Mouse (Mus musculus): ENCODE results near the gene Hlf. TPM values are rescaled to one million over a fixed set of nuclear protein-coding genes. Genes with fewer than 3 reads are reported as not detected.

Gene Hlf
- polyA plus RNA-seq, 1 experiment, result 0.02 TPM

GRCm38 (mm10) chr11:90334816-90335215 lies 55.9 kb downstream of the Hlf start:
- Histone ChIP-seq H3K27me3 (ENCODE audit: control insufficient read depth, insufficient read depth, insufficient read length) (peaks cover 27% of the 10 kb centered on the region), H3ac (ENCODE audit: control insufficient read depth, insufficient read length) (no peak overlapping the region), H3K4me2 (ENCODE audit: low read depth) (no peak overlapping the region), H3K79me2 (ENCODE audit: control insufficient read depth, insufficient read depth) (no peaks in the 10 kb centered on the region), H3K4me3 (no peak overlapping the region), H3K36me3 (ENCODE audit: control insufficient read depth, insufficient read depth) (no peaks in the 10 kb centered on the region)
- no peak for TF ChIP-seq TCF12 (IDR thresholded peaks at IDR 0.05; ENCODE audit: insufficient read depth, poor library complexity, severe bottlenecking)
- no peak for TF ChIP-seq REST (IDR thresholded peaks at IDR 0.05; ENCODE audit: insufficient read depth, insufficient read length)
- no peak for TF ChIP-seq POLR2AphosphoS2 (IDR thresholded peaks at IDR 0.05; ENCODE audit: insufficient read length, low read depth)
- no peak for TF ChIP-seq MYOD1 (IDR thresholded peaks at IDR 0.05; ENCODE audit: control insufficient read depth in 1 of 3, insufficient read length in 2 of 3, low read depth in 2 of 3)
- no peak for TF ChIP-seq E2F4 (IDR thresholded peaks at IDR 0.05; ENCODE audit: insufficient read depth)
- no peak for TF ChIP-seq USF1 (IDR thresholded peaks at IDR 0.05; ENCODE audit: low read depth)
- no peak for TF ChIP-seq SRF (IDR thresholded peaks at IDR 0.05; ENCODE audit: control insufficient read depth, insufficient read length, low read depth)
- TF ChIP-seq TCF3 (IDR thresholded peaks at IDR 0.05; ENCODE audit: insufficient read length, low read depth), result no peak
- no peak for TF ChIP-seq MAX (IDR thresholded peaks at IDR 0.05; ENCODE audit: low read depth)
- no peak for TF ChIP-seq CEBPB (IDR thresholded peaks at IDR 0.05; ENCODE audit: insufficient read depth, poor library complexity, severe bottlenecking)
- no peak for TF ChIP-seq POLR2A (IDR thresholded peaks at IDR 0.05; ENCODE audit: insufficient read length, low read depth)
- TF ChIP-seq MYOG (IDR thresholded peaks at IDR 0.05; ENCODE audit: control insufficient read depth in 1 of 3, insufficient read depth in 1 of 3, insufficient read length in 2 of 3, low read depth in 2 of 3), result no peak

- H3K4me3 ChIP-seq, result no peak overlapping the region
- no peaks in the 10 kb centered on the region for H3K79me2 ChIP-seq (ENCODE audit: control insufficient read depth, insufficient read depth)
- no peak for TF ChIP-seq TCF3 (IDR thresholded peaks at IDR 0.05; ENCODE audit: insufficient read length, low read depth)
- TF ChIP-seq MAX (IDR thresholded peaks at IDR 0.05; ENCODE audit: low read depth), result no peak
- no peak for TF ChIP-seq CEBPB (IDR thresholded peaks at IDR 0.05; ENCODE audit: insufficient read depth, poor library complexity, severe bottlenecking)
- no peak for TF ChIP-seq POLR2A (IDR thresholded peaks at IDR 0.05; ENCODE audit: insufficient read length, low read depth)
- TF ChIP-seq REST (IDR thresholded peaks at IDR 0.05; ENCODE audit: insufficient read depth, insufficient read length), result no peak
- TF ChIP-seq E2F4 (IDR thresholded peaks at IDR 0.05; ENCODE audit: insufficient read depth), result no peak
- no peak for TF ChIP-seq MYOG (IDR thresholded peaks at IDR 0.05; ENCODE audit: control insufficient read depth in 1 of 3, insufficient read depth in 1 of 3, insufficient read length in 2 of 3, low read depth in 2 of 3)
- TF ChIP-seq TCF12 (IDR thresholded peaks at IDR 0.05; ENCODE audit: insufficient read depth, poor library complexity, severe bottlenecking), result no peak
- TF ChIP-seq MYOD1 (IDR thresholded peaks at IDR 0.05; ENCODE audit: control insufficient read depth in 1 of 3, insufficient read length in 2 of 3, low read depth in 2 of 3), result no peak
Measured at GRCm38 (mm10) chr11:90332737-90333136, 58.0 kb downstream of the Hlf start.

DNA sequence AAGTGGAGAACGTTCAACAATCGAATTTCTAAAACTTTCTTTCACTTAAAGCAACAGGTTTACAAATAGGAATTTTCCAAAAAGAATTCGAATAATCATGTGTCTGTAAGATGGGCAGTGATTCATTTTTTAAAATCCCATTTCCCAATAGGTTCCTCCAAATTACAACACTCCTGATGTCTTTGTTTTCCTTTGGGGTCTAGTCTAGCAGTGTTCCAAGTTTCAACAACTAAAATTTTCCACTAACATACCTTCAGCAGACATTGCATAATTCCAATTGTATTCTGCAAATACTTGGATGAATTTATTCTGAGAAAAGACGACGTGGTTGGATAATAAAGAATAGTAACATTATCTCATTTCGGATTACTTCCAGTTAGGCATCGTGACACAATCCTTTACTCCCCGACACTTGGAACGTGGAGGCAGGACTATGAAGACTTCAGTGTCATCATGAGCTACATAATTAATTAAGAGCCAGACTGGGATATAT lies 60.4 kb downstream of the Hlf start:
- Histone ChIP-seq H3K27me3 (ENCODE audit: control insufficient read depth, insufficient read depth, insufficient read length) (peaks cover 27% of the 10 kb centered on the region), H3K4me3 (no peak overlapping the region), H3K79me2 (ENCODE audit: control insufficient read depth, insufficient read depth) (no peaks in the 10 kb centered on the region), H3K4me2 (ENCODE audit: low read depth) (no peak overlapping the region), H3K36me3 (ENCODE audit: control insufficient read depth, insufficient read depth) (no peaks in the 10 kb centered on the region), H3ac (ENCODE audit: control insufficient read depth, insufficient read length) (no peak overlapping the region)
- TF ChIP-seq POLR2A (IDR thresholded peaks at IDR 0.05; ENCODE audit: insufficient read length, low read depth) (no peak), USF1 (IDR thresholded peaks at IDR 0.05; ENCODE audit: low read depth) (no peak), MYOD1 (IDR thresholded peaks at IDR 0.05; ENCODE audit: control insufficient read depth in 1 of 3, insufficient read length in 2 of 3, low read depth in 2 of 3) (no peak), REST (IDR thresholded peaks at IDR 0.05; ENCODE audit: insufficient read depth, insufficient read length) (no peak), CEBPB (IDR thresholded peaks at IDR 0.05; ENCODE audit: insufficient read depth, poor library complexity, severe bottlenecking) (no peak), MYOG (IDR thresholded peaks at IDR 0.05; ENCODE audit: control insufficient read depth in 1 of 3, insufficient read depth in 1 of 3, insufficient read length in 2 of 3, low read depth in 2 of 3) (no peak), POLR2AphosphoS2 (IDR thresholded peaks at IDR 0.05; ENCODE audit: insufficient read length, low read depth) (no peak), MAX (IDR thresholded peaks at IDR 0.05; ENCODE audit: low read depth) (no peak), SRF (IDR thresholded peaks at IDR 0.05; ENCODE audit: control insufficient read depth, insufficient read length, low read depth) (no peak), E2F4 (IDR thresholded peaks at IDR 0.05; ENCODE audit: insufficient read depth) (no peak), TCF3 (IDR thresholded peaks at IDR 0.05; ENCODE audit: insufficient read length, low read depth) (no peak), TCF12 (IDR thresholded peaks at IDR 0.05; ENCODE audit: insufficient read depth, poor library complexity, severe bottlenecking) (no peak)

More at GRCm38 (mm10) chr11:90332737-90333136, 58.0 kb downstream of the Hlf start:
- H3K36me3 ChIP-seq (ENCODE audit: control insufficient read depth, insufficient read depth), result no peaks in the 10 kb centered on the region
- no peak overlapping the region for H3K4me2 ChIP-seq (ENCODE audit: low read depth)
- H3K27me3 ChIP-seq (ENCODE audit: control insufficient read depth, insufficient read depth, insufficient read length), result peaks cover 27% of the 10 kb centered on the region
- no peak overlapping the region for H3ac ChIP-seq (ENCODE audit: control insufficient read depth, insufficient read length)

DNA sequence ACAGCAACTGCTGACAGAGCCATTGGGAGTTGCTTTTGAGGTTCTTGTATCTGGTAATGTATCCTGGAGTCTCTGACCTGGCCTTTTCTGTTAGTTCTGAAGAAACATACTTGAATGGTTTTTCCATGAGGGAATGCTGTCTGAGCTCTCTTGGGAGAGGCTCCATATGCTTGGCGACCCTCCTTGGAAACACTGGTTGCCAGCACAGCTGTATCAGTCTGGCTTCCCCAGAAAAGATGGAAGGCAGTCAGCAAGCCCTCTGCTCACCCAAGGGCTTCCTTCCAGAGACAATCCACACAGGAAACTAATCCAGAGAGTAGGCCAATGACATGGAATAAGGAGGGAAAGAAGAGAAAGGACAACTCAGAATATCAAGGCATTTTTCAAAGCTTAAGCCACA lies 63.9 kb downstream of the Hlf start:
- H3K79me2 ChIP-seq (ENCODE audit: control insufficient read depth, insufficient read depth), result no peaks in the 10 kb centered on the region
- TF ChIP-seq USF1 (IDR thresholded peaks at IDR 0.05; ENCODE audit: low read depth) (no peak), MYOG (IDR thresholded peaks at IDR 0.05; ENCODE audit: control insufficient read depth in 1 of 3, insufficient read depth in 1 of 3, insufficient read length in 2 of 3, low read depth in 2 of 3) (no peak), REST (IDR thresholded peaks at IDR 0.05; ENCODE audit: insufficient read depth, insufficient read length) (no peak), POLR2AphosphoS2 (IDR thresholded peaks at IDR 0.05; ENCODE audit: insufficient read length, low read depth) (no peak), SRF (IDR thresholded peaks at IDR 0.05; ENCODE audit: control insufficient read depth, insufficient read length, low read depth) (no peak), E2F4 (IDR thresholded peaks at IDR 0.05; ENCODE audit: insufficient read depth) (no peak), TCF12 (IDR thresholded peaks at IDR 0.05; ENCODE audit: insufficient read depth, poor library complexity, severe bottlenecking) (no peak), TCF3 (IDR thresholded peaks at IDR 0.05; ENCODE audit: insufficient read length, low read depth) (no peak), CEBPB (IDR thresholded peaks at IDR 0.05; ENCODE audit: insufficient read depth, poor library complexity, severe bottlenecking) (no peak), MAX (IDR thresholded peaks at IDR 0.05; ENCODE audit: low read depth) (no peak)
- no peak overlapping the region for H3K4me3 ChIP-seq
- H3ac ChIP-seq (ENCODE audit: control insufficient read depth, insufficient read length), result no peak overlapping the region
- peaks cover 4% of the 10 kb centered on the region for H3K27me3 ChIP-seq (ENCODE audit: control insufficient read depth, insufficient read depth, insufficient read length)
- H3K4me2 ChIP-seq (ENCODE audit: low read depth), result no peak overlapping the region
- H3K36me3 ChIP-seq (ENCODE audit: control insufficient read depth, insufficient read depth), result no peaks in the 10 kb centered on the region

Measured in myocyte (in vitro differentiated cells).